Mouse (Mus musculus) spleen, postnatal 36 days (tissue): ENCODE results near the gene Cnn1.
"Not testable (repeated sequence)": the region's sequence is repeated elsewhere in the genome, so short reads cannot be mapped to it uniquely, and the experiment has no call there.

ENCODE experiments used
- DNase-seq, 2 experiments: peaks; one replicate each; pipeline ENCODE4 v3.0.0; 2022; ENCODE audit warnings: low spot score in 2 of 2, mixed read lengths in 1 of 2

Gene Cnn1

GRCm38 (mm10) chr9:22125246-22126027, 26.4 kb downstream of the Cnn1 start:
- DNase-seq: peak; percentile 70 to 78

GRCm38 (mm10) chr9:22131226-22131981, 32.4 kb downstream of the Cnn1 start:
- DNase-seq: peak; percentile 85 to 86

- DNase-seq: no peak
Observed at GRCm38 (mm10) chr9:22132220-22132619, 33.2 kb downstream of the Cnn1 start.

GRCm38 (mm10) chr9:22134246-22134890, 35.4 kb downstream of the Cnn1 start:
- DNase-seq: no peak

- DNase-seq: no peak
Observed at GRCm38 (mm10) chr9:22134988-22135643, 36.1 kb downstream of the Cnn1 start.

- peak in 1 of 2 experiments; percentile 56 for DNase-seq
Observed at GRCm38 (mm10) chr9:22135644-22136390, 36.8 kb downstream of the Cnn1 start, which contains the start of gene Acp5. TSS of gene Acp5 (minus strand) at chr9:22135711.

GRCm38 (mm10) chr9:22136765-22137547, 37.9 kb downstream of the Cnn1 start:
- no peak for DNase-seq

- DNase-seq: no peak
Observed at GRCm38 (mm10) chr9:22138480-22138879, 39.5 kb downstream of the Cnn1 start.

- no peak for DNase-seq
Observed at GRCm38 (mm10) chr9:22139746-22140145, 40.7 kb downstream of the Cnn1 start.

- peak; percentile 83 to 87 for DNase-seq
Observed at GRCm38 (mm10) chr9:22143108-22144037, 44.4 kb downstream of the Cnn1 start.

GRCm38 (mm10) chr9:22144304-22144965, 45.4 kb downstream of the Cnn1 start:
- no peak for DNase-seq

- no peak for DNase-seq
Observed at GRCm38 (mm10) chr9:22149426-22150248, 50.6 kb downstream of the Cnn1 start.

- not testable (repeated sequence) for DNase-seq
Observed at GRCm38 (mm10) chr9:22150249-22150693, 51.3 kb downstream of the Cnn1 start.

- DNase-seq: no peak
Observed at GRCm38 (mm10) chr9:22150946-22151345, 51.9 kb downstream of the Cnn1 start.

GRCm38 (mm10) chr9:22153810-22154209, 54.8 kb downstream of the Cnn1 start:
- no peak for DNase-seq

- peak; percentile 70 to 75 for DNase-seq
Observed at GRCm38 (mm10) chr9:22155614-22156013, 56.6 kb downstream of the Cnn1 start.

GRCm38 (mm10) chr9:22156497-22157245, 57.7 kb downstream of the Cnn1 start, which contains the start of gene Pigyl:
TSS of gene Pigyl (plus strand) at chr9:22156846.
- peak; percentile 98 to 100 for DNase-seq
